Mouse (Mus musculus) bone marrow, adult 2 months (tissue): ENCODE measurements around the gene Abhd14a. TPM values are rescaled to one million over a fixed set of nuclear protein-coding genes. Genes with fewer than 3 reads are reported as not detected.

ENCODE experiments used
- H3K27ac ChIP-seq: fragments of 200-500 bp; 2 replicates; pipeline ENCODE4 v1.5.1; 2012; ENCODE audit warnings: low read depth, mild to moderate bottlenecking, control low read depth, inconsistent platforms, low read length; ENCODE audit not compliant: control insufficient read depth, poor library complexity, insufficient read depth
- H3K4me1 ChIP-seq: fragments of 200-500 bp; 2 replicates; pipeline ENCODE4 v1.6.1; 2011; ENCODE audit warnings: low read length; ENCODE audit not compliant: control insufficient read depth, insufficient read depth
- H3K4me3 ChIP-seq: fragments of 200-500 bp; replicated peaks from 2 replicates; pipeline ENCODE3; 2011; ENCODE audit warnings: mild to moderate bottlenecking, low read depth, low read length, control low read depth; ENCODE audit not compliant: control insufficient read depth
- CTCF ChIP-seq: fragments of 200-500 bp; IDR thresholded peaks from 2 replicates; pipeline ENCODE4 v1.5.1; 2011; ENCODE audit warnings: low read length, control low read depth; ENCODE audit not compliant: control insufficient read depth, insufficient read depth
- POLR2A ChIP-seq: fragments of 200-500 bp; IDR thresholded peaks from 2 replicates; pipeline ENCODE4 v1.6.1; 2011; ENCODE audit warnings: low read depth, mild to moderate bottlenecking, control low read depth, low read length, borderline replicate concordance; ENCODE audit not compliant: control insufficient read depth
- WGBS: fragments of 180-500 bp; shearing (Covaris S2); methylation state at CpG from one replicate; pipeline ENCODE4 v1.1.7; 2018; 5-methylcytosine and 5-hydroxymethylcytosine counted together
- polyA plus RNA-seq: library from polyadenylated mRNA; stranded (reverse); fragments of >200 nt; gene quantifications from 2 replicates; pipeline ENCODE4 v1.2.4, GENCODE M21; 2011; ENCODE audit warnings: low replicate concordance; ENCODE audit not compliant: missing spikeins, insufficient read depth, insufficient read length

The Abhd14a gene
- polyA plus RNA-seq, 1 experiment = 16.3 TPM

DNA sequence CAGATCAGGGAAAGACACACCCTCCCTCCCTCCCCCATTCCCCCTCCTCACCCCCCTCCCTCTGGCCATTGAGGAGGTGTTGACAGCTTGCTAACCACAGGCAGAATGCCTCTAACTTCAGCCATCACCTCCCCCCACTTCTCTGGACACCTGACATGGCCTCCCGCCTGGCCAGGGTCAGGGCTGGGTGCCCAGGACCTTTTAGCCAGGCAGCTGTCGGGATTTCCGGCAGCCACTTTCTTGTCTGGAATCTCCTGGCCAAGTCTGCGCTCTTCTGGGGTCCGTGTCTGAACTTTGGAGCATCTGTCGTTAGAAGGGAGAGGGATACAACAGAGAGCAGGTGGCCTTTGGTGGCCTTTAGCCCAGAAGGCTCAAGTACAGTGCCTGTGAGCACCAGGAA is 42.2 kb downstream of the Abhd14a start:
- TF ChIP-seq POLR2A = no peak
- TF ChIP-seq CTCF = no peak
- peaks cover 1% of the 10 kb centered on the region; the same call in 1 of the 2 replicates for H3K4me1 ChIP-seq
- 77% methylated on average over 6 of the region's 6 CpGs for WGBS
- H3K4me3 ChIP-seq = no peak overlapping the region
- no peak overlapping the region for H3K27ac ChIP-seq

DNA sequence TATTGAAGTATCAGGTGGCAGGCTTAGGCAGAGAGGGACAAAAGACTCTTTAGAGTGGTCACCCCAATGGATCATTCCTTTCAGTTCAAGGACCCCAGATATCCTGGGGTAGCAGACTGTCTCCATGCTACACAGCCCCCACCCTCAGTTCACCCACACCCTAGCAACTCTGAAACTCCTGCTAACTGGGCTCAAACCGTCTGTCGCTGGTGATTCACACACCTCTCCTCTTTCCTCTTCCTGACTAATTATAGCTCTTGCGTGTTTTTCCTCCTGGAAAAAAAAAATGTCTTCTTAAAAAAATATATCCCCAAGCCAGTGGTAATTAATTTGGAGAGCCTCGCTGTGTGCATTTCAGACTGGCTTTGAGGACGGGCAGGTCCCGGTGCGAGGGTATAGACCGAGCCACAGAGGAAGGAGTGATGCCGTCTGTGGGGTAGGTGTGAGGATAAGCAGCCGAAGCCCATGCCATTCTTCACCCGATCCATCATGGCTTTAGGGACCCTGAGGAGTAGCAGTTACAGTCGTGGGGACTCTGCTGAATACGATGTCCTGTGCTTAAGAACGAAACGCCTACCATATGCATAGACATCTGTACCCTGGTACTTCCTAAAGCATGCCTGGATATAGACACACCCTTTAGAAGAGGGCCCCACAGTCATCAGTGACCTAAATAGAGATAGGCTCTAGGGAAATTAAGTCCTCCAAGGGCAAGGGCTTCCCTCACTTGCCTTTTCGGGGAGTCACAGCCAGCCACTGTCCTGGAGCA is 44.7 kb downstream of the Abhd14a start:
- 89% methylated on average over 16 of the region's 16 CpGs for WGBS
- H3K27ac ChIP-seq = no peak overlapping the region
- TF ChIP-seq CTCF = no peak
- H3K4me3 ChIP-seq = no peak overlapping the region
- peaks cover 4% of the 10 kb centered on the region; the same call in 1 of the 2 replicates for H3K4me1 ChIP-seq

DNA sequence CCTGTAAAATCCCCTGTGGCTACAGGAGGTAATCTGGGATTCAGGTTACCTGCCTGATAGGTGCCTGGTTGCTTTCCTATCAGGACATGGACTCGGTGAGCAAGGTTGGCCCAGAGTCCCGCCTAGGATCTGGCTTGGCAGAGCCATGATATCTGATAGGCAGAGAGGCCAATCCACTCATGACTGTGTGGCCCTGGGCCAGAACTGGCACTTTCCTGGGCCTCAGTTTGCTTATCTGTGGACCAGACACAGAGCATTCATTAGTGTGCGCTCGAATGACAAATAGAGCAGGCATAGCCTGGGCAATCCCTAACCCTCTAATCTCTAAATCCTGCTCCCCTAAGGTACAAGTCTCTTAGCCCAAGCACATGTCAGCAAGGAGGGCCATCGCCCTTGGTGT is 45.3 kb downstream of the Abhd14a start:
- 66% methylated on average over 5 of the region's 5 CpGs for WGBS
- H3K4me1 ChIP-seq = peaks cover 6% of the 10 kb centered on the region; the same call in 1 of the 2 replicates
- no peak overlapping the region for H3K27ac ChIP-seq

DNA sequence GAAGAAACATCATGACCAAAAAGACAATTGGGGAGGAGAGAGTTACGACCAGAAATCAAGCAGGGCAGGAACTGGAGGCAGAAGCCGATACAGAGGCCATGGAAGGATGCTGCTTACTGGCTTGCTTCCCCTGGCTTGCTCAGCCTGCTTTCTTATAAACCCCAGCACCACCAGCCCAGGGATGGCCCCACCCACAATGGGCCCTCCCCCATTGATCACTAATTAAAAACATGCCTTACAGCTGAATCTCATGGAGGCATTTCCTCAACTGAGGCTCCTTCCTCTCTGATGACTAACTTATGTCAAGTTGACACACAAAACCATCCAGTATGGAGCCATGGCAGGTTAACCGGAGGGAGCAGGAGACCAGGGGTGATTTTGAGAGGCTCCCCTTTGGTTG is 47.7 kb downstream of the Abhd14a start:
- Histone ChIP-seq H3K4me3 (no peak overlapping the region), H3K27ac (0 out of 2 replicates have a peak overlapping the region, but pooled peaks have one; percentile 41), H3K4me1 (peaks cover 5% of the 10 kb centered on the region; the same call in 1 of the 2 replicates)
- TF ChIP-seq POLR2A (no peak), CTCF (no peak)
- 94% methylated on average over 3 of the region's 3 CpGs for WGBS

More for the DNA sequence above, 45.3 kb downstream of the Abhd14a start:
- TF ChIP-seq POLR2A (no peak), CTCF (no peak)
- no peak overlapping the region for H3K4me3 ChIP-seq

DNA sequence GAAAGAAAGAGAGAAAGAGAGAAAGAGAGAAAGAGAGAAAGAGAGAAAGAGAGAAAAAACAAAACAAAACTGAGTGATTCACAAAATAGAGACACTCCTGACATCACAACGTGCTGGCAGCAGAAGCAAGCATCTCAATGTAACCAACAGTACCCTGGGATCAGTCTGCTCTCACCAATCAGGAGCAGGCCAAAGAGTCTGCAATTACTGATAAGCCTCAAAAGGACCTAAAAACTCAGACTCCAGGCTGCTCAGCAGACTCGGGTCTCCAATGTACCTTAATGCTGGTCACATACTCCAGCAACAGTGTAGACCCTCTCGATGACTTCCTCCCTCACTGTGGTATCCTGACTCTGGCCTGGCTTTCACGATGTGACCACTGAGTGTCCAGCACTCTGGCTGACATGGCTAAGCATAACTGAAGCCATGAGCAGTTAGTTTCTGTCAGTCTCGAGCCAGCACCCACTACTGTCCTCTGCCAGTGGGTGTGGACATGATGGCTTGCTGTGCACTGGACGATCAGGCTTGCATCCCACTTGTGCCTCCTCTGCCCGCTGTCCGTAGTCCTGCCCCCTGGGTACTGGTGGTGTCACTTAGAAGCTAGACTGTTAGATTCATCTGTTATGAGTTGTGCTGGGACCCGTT is 48.7 kb downstream of the Abhd14a start:
- peak overlapping the region; percentile 14 for H3K4me3 ChIP-seq
- TF ChIP-seq POLR2A = no peak
- TF ChIP-seq CTCF = no peak
- WGBS = 51% methylated on average over 9 of the region's 9 CpGs
- peak overlapping the region; percentile 75 for H3K27ac ChIP-seq
- peaks cover 7% of the 10 kb centered on the region for H3K4me1 ChIP-seq

DNA sequence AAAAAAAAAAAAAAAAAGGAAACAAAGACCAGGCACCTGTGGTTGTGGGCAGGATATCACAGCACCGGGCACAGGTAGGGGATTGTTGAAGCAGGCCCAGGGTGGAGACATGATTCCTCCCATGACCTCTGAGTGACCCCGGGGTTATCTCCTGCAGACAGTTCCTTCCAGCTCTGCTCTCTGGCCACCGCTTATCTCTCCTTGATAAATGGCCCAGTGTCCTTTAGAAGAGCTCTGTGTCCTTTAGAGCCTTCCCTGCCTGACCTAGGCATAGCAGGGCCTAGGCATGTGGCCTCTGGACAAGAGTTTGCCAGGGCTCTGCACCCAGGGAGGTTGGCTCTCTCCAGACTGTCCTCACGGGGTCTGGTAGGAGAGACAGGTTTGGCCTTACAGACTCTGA is 49.7 kb downstream of the Abhd14a start:
- WGBS = 40% methylated on average over 4 of the region's 4 CpGs
- H3K4me1 ChIP-seq = peaks cover 7% of the 10 kb centered on the region
- TF ChIP-seq POLR2A = no peak
- TF ChIP-seq CTCF = no peak
- H3K4me3 ChIP-seq = no peak overlapping the region
- H3K27ac ChIP-seq = peak overlapping the region; percentile 72

DNA sequence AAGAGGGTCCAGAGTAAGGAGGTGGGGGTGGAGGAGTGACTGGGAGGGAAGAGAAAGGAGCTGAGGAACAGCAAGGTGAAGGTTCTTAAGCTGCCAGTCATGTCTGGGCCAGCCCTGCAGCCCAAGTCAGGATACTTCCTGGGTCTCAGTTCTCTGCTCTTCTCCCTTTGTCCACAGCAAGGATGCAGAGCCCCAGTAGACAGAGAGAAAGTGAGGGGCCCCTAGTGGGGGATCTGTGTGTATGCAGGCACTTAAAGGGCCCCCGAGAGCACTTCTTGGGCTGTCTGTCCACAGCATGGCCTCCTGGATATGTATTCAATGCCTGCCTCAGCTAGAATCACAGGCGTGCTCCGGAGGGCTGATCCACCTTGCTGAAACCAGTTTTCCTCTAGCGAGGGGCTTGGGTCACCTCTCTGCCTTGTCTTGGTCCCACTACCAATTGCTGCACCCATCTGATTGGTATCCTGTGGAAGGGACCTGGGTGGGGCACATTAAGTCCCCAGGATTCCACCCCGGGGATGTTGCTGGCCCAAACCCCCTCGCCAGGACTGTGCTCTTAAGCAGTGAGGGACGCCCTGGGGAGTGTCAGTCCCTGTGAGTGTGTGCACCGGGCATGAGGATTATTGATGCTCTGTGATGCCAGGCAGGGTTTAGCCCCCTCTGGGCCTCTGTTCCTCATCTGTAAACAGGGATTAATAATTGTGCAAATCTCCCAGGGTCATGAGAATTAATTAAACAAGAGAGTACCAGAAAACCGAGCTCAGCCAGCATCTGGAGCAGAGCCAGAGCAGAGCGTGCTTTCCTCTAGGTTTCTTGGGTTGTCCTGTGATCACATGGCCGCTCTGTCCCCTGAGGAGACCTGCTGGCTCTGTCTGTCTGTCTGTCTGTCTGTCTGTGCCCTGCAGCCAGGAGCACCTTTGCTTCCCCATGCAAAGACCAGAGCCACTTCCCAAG is 52.6 kb downstream of the Abhd14a start:
- peaks cover 7% of the 10 kb centered on the region for H3K4me1 ChIP-seq
- WGBS = 72% methylated on average over 11 of the region's 11 CpGs
- H3K4me3 ChIP-seq = no peak overlapping the region
- H3K27ac ChIP-seq = no peak overlapping the region
- TF ChIP-seq CTCF = peak; percentile 11; the same call in 1 of the 2 replicates
- no peak for TF ChIP-seq POLR2A

DNA sequence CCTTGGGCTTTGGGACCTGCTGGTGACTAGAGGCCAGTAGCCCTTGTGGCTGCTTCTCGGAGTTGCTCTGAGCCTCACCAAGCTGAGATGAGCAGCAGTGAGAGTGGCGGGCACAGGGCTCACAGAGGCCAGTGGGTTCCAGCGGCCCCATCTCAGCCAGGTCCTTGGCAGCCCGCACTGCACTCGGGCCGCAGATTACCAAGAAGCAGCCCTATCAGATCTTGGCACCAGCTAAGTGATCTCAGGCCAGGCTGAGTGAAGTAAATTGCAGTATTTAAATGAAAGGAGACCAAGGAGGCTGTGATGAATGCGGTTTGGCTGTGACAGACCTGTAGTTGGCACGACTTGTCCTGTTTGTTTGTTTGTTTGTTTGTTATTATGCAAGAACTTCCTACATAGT is 53.9 kb downstream of the Abhd14a start:
- 72% methylated on average over 8 of the region's 8 CpGs for WGBS
- Histone ChIP-seq H3K27ac (no peak overlapping the region), H3K4me1 (peaks cover 4% of the 10 kb centered on the region), H3K4me3 (no peak overlapping the region)
- TF ChIP-seq CTCF (no peak), POLR2A (no peak)
